ENCODE assay signal across 22 mouse cellular contexts in the genomic region with DNA sequence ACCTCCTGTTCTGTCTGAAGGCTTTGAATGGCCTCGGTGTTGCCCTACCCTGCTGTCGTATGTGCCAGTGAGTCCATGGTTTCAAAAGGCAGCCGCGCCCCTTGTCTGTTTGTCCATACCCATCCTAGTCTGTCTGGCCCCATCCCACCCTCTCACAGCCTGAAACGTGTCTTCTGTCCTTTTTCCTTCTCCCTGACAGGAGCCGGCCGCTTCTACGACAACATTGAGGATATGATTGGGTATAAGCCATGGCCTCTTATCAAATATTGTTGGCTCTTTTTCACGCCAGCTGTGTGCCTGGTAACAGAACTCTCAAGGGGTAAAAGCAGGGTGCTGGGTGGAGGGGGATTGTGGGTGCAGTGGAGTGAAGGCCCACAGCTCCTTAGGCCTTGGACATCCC. TPM values are rescaled to one million over a fixed set of nuclear protein-coding genes. Genes with fewer than 3 reads are reported as not detected.
DNase-seq lines count a peak whose midpoint lies in the region; ATAC-seq and TF ChIP-seq lines count a peak whose summit lies in the region.
"Had no signal": no experiment of that assay in that cellular context is flagged by ENCODE, and none has a peak within 500 bp of the region (broad histone marks: within the 10 kb centered on the region; RNA-seq: fewer than 3 reads in every experiment).

No protein-coding gene starts in this region.

- no peak for ATAC-seq in liver, embryonic 11.5 days (replicated peaks; ENCODE audit: low FRiP score)
- no peak for ATAC-seq in liver, embryonic 13.5 days (ENCODE audit: low read depth)
- ATAC-seq in megakaryocyte-erythroid progenitor cell, adult 5-6 weeks (replicated peaks; ENCODE audit: low FRiP score, low TSS enrichment, poor library complexity, severe bottlenecking): 0 out of 2 replicates have a peak, but pooled peaks have one; percentile 1
- no peak for ATAC-seq in frontal cortex, adult (ENCODE audit: low TSS enrichment)
- ATAC-seq: forebrain, embryonic 14.5 days had no signal

- H3K9me3 ChIP-seq in liver, embryonic 11.5 days (ENCODE audit: control insufficient read depth, low read length): no peaks in the 10 kb centered on the region
- no peaks in the 10 kb centered on the region for H3K9me3 ChIP-seq in CH12.LX (replicated peaks; ENCODE audit: low read length)
- no peaks in the 10 kb centered on the region for H3K9me3 ChIP-seq in liver, embryonic 13.5 days (replicated peaks)
- H3K9me3 ChIP-seq: embryonic facial prominence, embryonic 15.5 days; forebrain, embryonic 10.5 days; G1E; heart, embryonic 10.5 days had no signal

- no peak overlapping the region; the same call in 1 of the 2 replicates for H3K9ac ChIP-seq in liver, adult 2 months (ENCODE audit: low read depth, low read length)
- no peak overlapping the region for H3K9ac ChIP-seq in liver, embryonic 11.5 days (ENCODE audit: low read depth, low read length)
- H3K9ac ChIP-seq in CH12.LX (ENCODE audit: insufficient read depth, low read depth): no peak overlapping the region
- peak overlapping the region; percentile 53; the same call in 1 of the 2 replicates for H3K9ac ChIP-seq in liver, embryonic 13.5 days
- H3K9ac ChIP-seq: embryonic facial prominence, embryonic 15.5 days; hindbrain, embryonic 14.5 days had no signal

- in situ Hi-C loops in CH12.LX (cut with MboI; ENCODE audit: low pct_ligation_motif_present, low pct_unique_long_range_greater_than_20kb, low sequenced_read_pairs): loop anchor here (5.0 to 10.0 kb wide), 2 partner anchors 149 to 199 kb away; no protein-coding TSS in a partner anchor

- H3K27ac ChIP-seq in liver, adult 2 months (replicated peaks; ENCODE audit: insufficient read depth, low read depth, low read length): peak overlapping the region; percentile 26
- no peak overlapping the region for H3K27ac ChIP-seq in liver, embryonic 11.5 days (ENCODE audit: low read depth, low read length)
- H3K27ac ChIP-seq in CH12.LX (ENCODE audit: insufficient read depth, low read depth): peak overlapping the region; percentile 34; the same call in 1 of the 2 replicates
- H3K27ac ChIP-seq in liver, embryonic 13.5 days: peak overlapping the region; percentile 58
- H3K27ac ChIP-seq: embryonic facial prominence, embryonic 15.5 days; forebrain, embryonic 10.5 days; heart, embryonic 10.5 days; hindbrain, embryonic 14.5 days had no signal

- H3K27me3 ChIP-seq in liver, adult 2 months (ENCODE audit: control insufficient read depth, insufficient read depth, low read length): no peaks in the 10 kb centered on the region
- H3K27me3 ChIP-seq in liver, embryonic 11.5 days (replicated peaks; ENCODE audit: control insufficient read depth, insufficient read depth, low read length): no peaks in the 10 kb centered on the region
- peaks cover 17% of the 10 kb centered on the region for H3K27me3 ChIP-seq in CH12.LX (replicated peaks)
- 0 out of 2 replicates have a peak, but pooled peaks cover 4% of the 10 kb centered on the region for H3K27me3 ChIP-seq in liver, embryonic 13.5 days
- H3K27me3 ChIP-seq: embryonic facial prominence, embryonic 15.5 days had no signal

- no peak for TF ChIP-seq POLR2A in liver, adult 2 months (IDR thresholded peaks at IDR 0.05; ENCODE audit: extremely low read depth, insufficient read depth, low read length)
- TF ChIP-seq POLR2A in CH12.LX (IDR thresholded peaks at IDR 0.05; ENCODE audit: low read depth, low read length): no peak

- no peak overlapping the region for H3K4me3 ChIP-seq in liver, adult 2 months (ENCODE audit: insufficient read depth, low read depth, low read length)
- H3K4me3 ChIP-seq in liver, embryonic 11.5 days (ENCODE audit: low read depth, low read length): no peak overlapping the region
- H3K4me3 ChIP-seq in CH12.LX (replicated peaks in 1 of 3; ENCODE audit: low read depth in 2 of 3, low read length in 2 of 3, poor library complexity in 1 of 3): peak overlapping the region in 1 of 3 experiments; percentile 68
- H3K4me3 ChIP-seq in liver, embryonic 13.5 days (replicated peaks): no peak overlapping the region
- H3K4me3 ChIP-seq: embryonic facial prominence, embryonic 15.5 days; forebrain, embryonic 10.5 days; heart, embryonic 10.5 days had no signal

- no peak overlapping the region for H3K4me2 ChIP-seq in liver, embryonic 11.5 days
- peak overlapping the region; percentile 26; the same call in 1 of the 2 replicates for H3K4me2 ChIP-seq in CH12.LX (ENCODE audit: insufficient read depth, low read depth, poor library complexity, severe bottlenecking)
- peak overlapping the region; percentile 58; the same call in 1 of the 2 replicates for H3K4me2 ChIP-seq in liver, embryonic 13.5 days
- H3K4me2 ChIP-seq: embryonic facial prominence, embryonic 15.5 days; hindbrain, embryonic 14.5 days had no signal

- no peak for TF ChIP-seq EP300 in CH12.LX (IDR thresholded peaks at IDR 0.05; ENCODE audit: low read length)

- no peak for TF ChIP-seq CTCF in liver, adult 2 months (IDR thresholded peaks at IDR 0.05; ENCODE audit: low read depth, low read length)
- no peak for TF ChIP-seq CTCF in CH12.LX (conservative IDR thresholded peaks at IDR 0.05 in 1 of 2, IDR thresholded peaks at IDR 0.05 in 1 of 2; ENCODE audit: low read depth in 2 of 2, low read length in 2 of 2)

- DNase-seq in liver, adult 2 months (ENCODE audit: extremely low read depth, low read depth, low spot score): peak; percentile 42
- DNase-seq in liver, embryonic 11.5 days (ENCODE audit: low spot score): no peak
- DNase-seq in CH12.LX (ENCODE audit: extremely low read depth): no peak
- no peak for DNase-seq in liver, embryonic 13.5 days
- DNase-seq: adrenal gland, adult 8-10 months; cerebellum, adult 2 months; embryo, embryonic 11 days; gastrocnemius, postnatal 14 days; heart, postnatal 4 days had no signal

- H3K36me3 ChIP-seq in liver, adult 2 months (ENCODE audit: control insufficient read depth, insufficient read depth, low read length): peaks cover 40% of the 10 kb centered on the region
- H3K36me3 ChIP-seq in liver, embryonic 11.5 days (ENCODE audit: control insufficient read depth, insufficient read depth, low read length): no peaks in the 10 kb centered on the region
- peaks cover 0 to 13% of the 10 kb centered on the region in 2 experiments for H3K36me3 ChIP-seq in CH12.LX (replicated peaks in 1 of 2; ENCODE audit: control insufficient read depth in 1 of 2, insufficient read depth in 1 of 2, low read length in 1 of 2)
- H3K36me3 ChIP-seq in liver, embryonic 13.5 days: 0 out of 2 replicates have a peak, but pooled peaks cover 2% of the 10 kb centered on the region
- H3K36me3 ChIP-seq: embryonic facial prominence, embryonic 15.5 days; forebrain, embryonic 10.5 days; heart, embryonic 10.5 days had no signal

- no peak for TF ChIP-seq RAD21 in CH12.LX (IDR thresholded peaks at IDR 0.05; ENCODE audit: low read depth, low read length)

- 44% methylated on average over 9 of the region's 9 CpGs for WGBS in liver, adult 2 months
- 80% methylated on average over 9 of the region's 9 CpGs for WGBS in liver, embryonic 11.5 days
- 77% methylated on average over 9 of the region's 9 CpGs for WGBS in liver, embryonic 13.5 days (ENCODE audit: insufficient replicate concordance)

- dilution Hi-C loops in CH12.LX (cut with MboI; ENCODE audit: extremely low pct_ligation_motif_present, extremely low pct_unique_long_range_greater_than_20kb, low sequenced_read_pairs): no loop called here

- H3K79me2 ChIP-seq in liver, adult 2 months (ENCODE audit: control insufficient read depth, insufficient read depth, low read length): no peaks in the 10 kb centered on the region
- H3K79me2 ChIP-seq in CH12.LX (replicated peaks; ENCODE audit: control insufficient read depth, extremely low read depth, insufficient read depth, poor library complexity, severe bottlenecking): no peaks in the 10 kb centered on the region

- peaks cover 15% of the 10 kb centered on the region for H3K4me1 ChIP-seq in liver, adult 2 months (ENCODE audit: control insufficient read depth, insufficient read depth, low read length)
- peaks cover 6% of the 10 kb centered on the region; the same call in 1 of the 2 replicates for H3K4me1 ChIP-seq in liver, embryonic 11.5 days (replicated peaks; ENCODE audit: control insufficient read depth, insufficient read depth, low read length)
- H3K4me1 ChIP-seq in CH12.LX (ENCODE audit: control insufficient read depth in 1 of 2, insufficient read depth in 2 of 2): peaks cover 11 to 29% of the 10 kb centered on the region in 2 experiments
- peaks cover 27% of the 10 kb centered on the region for H3K4me1 ChIP-seq in liver, embryonic 13.5 days (replicated peaks)
- H3K4me1 ChIP-seq: embryonic facial prominence, embryonic 15.5 days had no signal

TF ChIP-seq in CH12.LX, 34 proteins besides CTCF, POLR2A, EP300 and RAD21:
- no peak for TF ChIP-seq MEF2A (IDR thresholded peaks at IDR 0.05; ENCODE audit: borderline replicate concordance, low read depth, low read length)
- TF ChIP-seq CHD2 (IDR thresholded peaks at IDR 0.05; ENCODE audit: low read length): no peak

RNA-seq across cellular contexts. Expression of a gene that starts 7.0 kb away (rescaled TPM):
- total RNA-seq in liver, adult 2 months (2014; rRNA removed): 80.5 and 86.8 TPM in 2 replicates
- 150 and 172 TPM in 2 replicates for polyA plus RNA-seq in liver, adult 2 months (2012; rRNA removed)
- 1.1 and 1.4 TPM in 2 replicates for polyA plus RNA-seq in liver, embryonic 11.5 days (2014; fragmentation: Nextera tagmentation; extraction: Ambion mirVana)
- 0.50 and 0.55 TPM in 2 replicates for total RNA-seq in CH12.LX (2012; rRNA removed)
- 2.5 and 3.7 TPM in 2 replicates for total RNA-seq in CH12.LX (2014; rRNA removed)
- polyA plus RNA-seq in CH12.LX (2012; ENCODE audit: insufficient read length, low read depth): 2.5 and 2.8 TPM in 2 replicates
- polyA plus RNA-seq in liver, embryonic 13.5 days (2015; fragmentation: Nextera tagmentation; extraction: Ambion mirVana): 1.1 and 1.4 TPM in 2 replicates
- 2.5 TPM in 1 of 2 replicates, not detected in the other for total RNA-seq in megakaryocyte-erythroid progenitor cell, adult 5-6 weeks (2014; fragmentation: Nextera tagmentation)
- not detected in 2 replicates for total RNA-seq in megakaryocyte-erythroid progenitor cell, adult 5-6 weeks (2017)
- total RNA-seq: common myeloid progenitor, adult 5-6 weeks; G1E; heart, postnatal 10 days had no signal
- polyA plus RNA-seq: embryonic facial prominence, embryonic 11.5 days; embryonic facial prominence, embryonic 15.5 days; erythroblast, embryonic 14.5 days; G1E; heart, embryonic 14.5 days had no signal

RNA-seq across cellular contexts. Expression of a gene that starts 35.8 kb away (rescaled TPM):
- 159 and 178 TPM in 2 replicates for total RNA-seq in liver, adult 2 months (2014; rRNA removed)
- polyA plus RNA-seq in liver, adult 2 months (2012; rRNA removed): 264 and 272 TPM in 2 replicates
- 17.6 and 18.7 TPM in 2 replicates for polyA plus RNA-seq in liver, embryonic 11.5 days (2014; fragmentation: Nextera tagmentation; extraction: Ambion mirVana)
- total RNA-seq in CH12.LX (2012; rRNA removed): 9.6 and 12.3 TPM in 2 replicates
- total RNA-seq in CH12.LX (2014; rRNA removed): 12.7 and 15.4 TPM in 2 replicates
- 17.4 and 21.5 TPM in 2 replicates for polyA plus RNA-seq in CH12.LX (2012; ENCODE audit: insufficient read length, low read depth)
- polyA plus RNA-seq in liver, embryonic 13.5 days (2015; fragmentation: Nextera tagmentation; extraction: Ambion mirVana): 18.6 and 21.2 TPM in 2 replicates
- total RNA-seq in megakaryocyte-erythroid progenitor cell, adult 5-6 weeks (2014; fragmentation: Nextera tagmentation): 5.7 and 11.0 TPM in 2 replicates
- 4.6 and 6.4 TPM in 2 replicates for total RNA-seq in megakaryocyte-erythroid progenitor cell, adult 5-6 weeks (2017)

Comparison
In these comparisons a context has a peak if more than half of its experiments do, and no peak if none do; other contexts are left out.
1. RNA of a gene that starts 7.0 kb away (polyA plus RNA-seq): 150 to 172 TPM in liver, adult 2 months; 2.5 to 2.8 TPM in CH12.LX, 1.1 to 1.4 TPM in liver, embryonic 11.5 days and 1.1 to 1.4 TPM in liver, embryonic 13.5 days; every median in the first group is over 10 times any median in the second.
2. RNA of a gene that starts 35.8 kb away (polyA plus RNA-seq): 264 to 272 TPM in liver, adult 2 months; 18.6 to 21.2 TPM in liver, embryonic 13.5 days, 17.6 to 18.7 TPM in liver, embryonic 11.5 days and 17.4 to 21.5 TPM in CH12.LX; every median in the first group is over 10 times any median in the second.